Mouse (Mus musculus): ENCODE data around the gene Hipk2. TPM values are rescaled to one million over a fixed set of nuclear protein-coding genes. Genes with fewer than 3 reads are reported as not detected.
A peak's percentile ranks its signal among the peaks of the same experiment; 100 is the strongest.

Hipk2 gene
- polyA plus RNA-seq, 1 experiment from 2014 or later, result 9.5 TPM

DNA sequence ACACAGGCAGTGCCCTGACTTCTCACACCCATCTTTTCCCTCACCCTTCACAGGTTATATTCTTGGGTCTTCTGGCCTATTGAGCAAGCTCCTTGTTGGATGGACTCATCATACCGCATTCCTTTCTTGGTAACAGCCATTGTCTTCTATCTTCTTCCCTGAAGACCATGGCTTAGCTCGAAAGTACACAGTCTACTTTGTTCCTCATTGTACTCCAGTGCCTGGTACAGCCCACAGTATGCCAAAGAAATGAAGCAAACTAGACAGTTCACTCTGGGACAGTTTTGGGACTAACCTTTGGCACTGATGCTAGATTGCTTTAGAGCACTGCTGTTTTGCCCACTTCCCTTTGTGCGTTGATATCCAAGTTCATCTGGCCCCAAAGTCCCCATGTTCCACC, 133.5 kb downstream of the Hipk2 start:
- Histone ChIP-seq H3K9me3 (no peaks in the 10 kb centered on the region), H3K4me3 (no peak overlapping the region), H3K27ac (replicated peaks) (no peak overlapping the region), H3K4me2 (no peak overlapping the region), H3K9ac (no peak overlapping the region), H3K36me3 (peaks cover 72% of the 10 kb centered on the region), H3K27me3 (replicated peaks) (no peaks in the 10 kb centered on the region), H3K4me1 (peaks cover 22% of the 10 kb centered on the region)
- no peak for ATAC-seq (ENCODE audit: extremely low read depth, insufficient number of reproducible peaks, low FRiP score, low TSS enrichment)
- WGBS, result 92% methylated on average over 3 of the region's 3 CpGs

DNA sequence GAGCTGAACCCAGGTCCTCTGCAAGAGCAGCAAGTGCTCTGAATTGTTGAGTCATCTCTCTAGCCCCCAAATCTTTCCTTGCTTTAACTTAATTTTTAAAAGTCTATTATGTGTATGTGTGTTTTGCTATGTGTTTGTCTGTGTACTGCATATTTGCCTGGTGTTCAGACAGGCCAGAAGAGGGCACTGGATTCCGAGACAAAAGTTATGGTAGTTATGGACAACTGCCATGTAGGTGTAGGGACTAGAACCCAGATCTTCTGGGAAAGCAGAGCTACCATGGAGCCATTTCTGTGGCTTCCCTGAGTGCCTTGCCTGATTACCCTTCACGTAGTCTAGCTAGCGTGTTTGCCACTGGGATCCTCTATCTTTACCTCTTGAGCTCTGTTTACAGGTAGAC, 134.9 kb downstream of the Hipk2 start:
- H3K4me1 ChIP-seq, result peaks cover 26% of the 10 kb centered on the region
- H3K36me3 ChIP-seq, result peaks cover 75% of the 10 kb centered on the region
- H3K27ac ChIP-seq (replicated peaks), result no peak overlapping the region
- no peaks in the 10 kb centered on the region for H3K27me3 ChIP-seq (replicated peaks)
- 85% methylated on average over 3 of the region's 3 CpGs for WGBS
- no peaks in the 10 kb centered on the region for H3K9me3 ChIP-seq
- no peak overlapping the region for H3K4me3 ChIP-seq
- H3K9ac ChIP-seq, result no peak overlapping the region
- no peak overlapping the region for H3K4me2 ChIP-seq
- no peak for ATAC-seq (ENCODE audit: extremely low read depth, insufficient number of reproducible peaks, low FRiP score, low TSS enrichment)

DNA sequence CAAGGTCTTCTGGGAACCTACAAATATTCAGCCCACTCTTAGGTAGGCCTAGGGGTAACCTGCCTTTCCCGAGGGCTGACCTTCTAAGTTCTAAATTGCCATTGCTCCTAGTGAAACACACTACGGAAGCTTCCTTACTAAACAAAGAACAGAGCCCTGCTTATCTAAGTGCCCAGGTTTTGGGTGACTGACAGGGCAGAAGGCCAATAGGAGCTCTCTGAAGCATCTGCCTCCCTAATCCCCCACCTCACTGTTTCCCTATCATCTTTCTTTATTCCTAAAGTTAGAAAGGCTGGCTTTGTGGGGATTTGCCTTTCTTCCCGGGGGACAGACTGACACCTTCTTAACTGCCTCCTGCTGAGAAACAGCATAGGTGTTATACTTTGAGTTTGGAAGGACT, 136.7 kb downstream of the Hipk2 start:
- no peaks in the 10 kb centered on the region for H3K27me3 ChIP-seq (replicated peaks)
- no peak overlapping the region for H3K4me2 ChIP-seq
- H3K4me3 ChIP-seq, result no peak overlapping the region
- H3K4me1 ChIP-seq, result peaks cover 26% of the 10 kb centered on the region
- H3K27ac ChIP-seq (replicated peaks), result no peak overlapping the region
- peaks cover 75% of the 10 kb centered on the region for H3K36me3 ChIP-seq
- WGBS, result 38% methylated on average over 3 of the region's 3 CpGs
- H3K9me3 ChIP-seq, result no peaks in the 10 kb centered on the region
- no peak for ATAC-seq (ENCODE audit: extremely low read depth, insufficient number of reproducible peaks, low FRiP score, low TSS enrichment)
- 0 out of 2 replicates have a peak overlapping the region, but pooled peaks have one; percentile 33 for H3K9ac ChIP-seq

DNA sequence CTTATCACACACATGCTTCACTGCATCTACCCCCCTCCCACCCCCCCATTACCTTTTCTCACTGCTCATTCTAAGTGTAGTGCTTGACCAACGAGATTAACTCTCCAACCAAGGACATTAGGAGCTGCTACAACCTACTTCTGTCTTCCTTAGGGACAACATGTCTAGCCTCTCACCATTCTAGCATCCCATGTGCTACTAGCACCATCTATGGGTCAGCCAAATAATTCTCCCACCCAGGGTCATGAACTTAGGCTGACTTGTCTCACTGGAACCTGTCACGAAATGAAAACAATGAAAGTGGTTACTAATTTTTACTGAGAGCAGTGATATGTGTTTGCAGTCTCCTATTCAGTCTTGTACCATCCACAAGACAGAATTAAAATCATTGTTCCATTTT, 138.2 kb downstream of the Hipk2 start:
- 38% methylated on average over 2 of the region's 2 CpGs for WGBS
- no peaks in the 10 kb centered on the region for H3K9me3 ChIP-seq
- no peak overlapping the region for H3K4me2 ChIP-seq
- H3K27me3 ChIP-seq (replicated peaks), result no peaks in the 10 kb centered on the region
- H3K27ac ChIP-seq (replicated peaks), result no peak overlapping the region
- peaks cover 74% of the 10 kb centered on the region for H3K36me3 ChIP-seq
- H3K4me3 ChIP-seq, result no peak overlapping the region
- peaks cover 26% of the 10 kb centered on the region for H3K4me1 ChIP-seq
- H3K9ac ChIP-seq, result no peak overlapping the region
- no peak for ATAC-seq (ENCODE audit: extremely low read depth, insufficient number of reproducible peaks, low FRiP score, low TSS enrichment)

DNA sequence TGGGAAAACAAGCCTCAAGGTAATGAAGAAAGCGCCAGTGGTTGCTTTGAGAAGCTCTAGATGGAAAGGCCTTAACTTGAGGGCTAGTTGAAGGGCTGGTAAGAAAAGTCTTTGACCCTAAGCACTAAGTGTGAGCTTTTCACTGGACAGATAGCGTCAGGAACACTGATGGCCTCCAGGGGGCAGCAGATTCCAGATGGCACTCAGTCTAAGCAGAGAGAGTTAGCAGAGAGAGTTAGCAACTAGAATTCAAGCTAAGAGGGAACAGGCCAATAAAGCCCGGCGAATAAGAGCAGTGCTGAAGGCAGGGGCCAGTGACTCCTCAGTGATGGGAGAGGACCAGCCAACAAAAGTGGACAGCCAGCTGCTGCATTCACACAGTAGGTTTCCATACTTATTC, 139.7 kb downstream of the Hipk2 start:
- Histone ChIP-seq H3K9me3 (no peaks in the 10 kb centered on the region), H3K4me1 (peaks cover 26% of the 10 kb centered on the region), H3K27ac (replicated peaks) (no peak overlapping the region), H3K9ac (no peak overlapping the region), H3K36me3 (peaks cover 73% of the 10 kb centered on the region), H3K4me2 (no peak overlapping the region), H3K4me3 (no peak overlapping the region), H3K27me3 (replicated peaks) (no peaks in the 10 kb centered on the region)
- 20% methylated on average over 4 of the region's 4 CpGs for WGBS
- no peak for ATAC-seq (ENCODE audit: extremely low read depth, insufficient number of reproducible peaks, low FRiP score, low TSS enrichment)

DNA sequence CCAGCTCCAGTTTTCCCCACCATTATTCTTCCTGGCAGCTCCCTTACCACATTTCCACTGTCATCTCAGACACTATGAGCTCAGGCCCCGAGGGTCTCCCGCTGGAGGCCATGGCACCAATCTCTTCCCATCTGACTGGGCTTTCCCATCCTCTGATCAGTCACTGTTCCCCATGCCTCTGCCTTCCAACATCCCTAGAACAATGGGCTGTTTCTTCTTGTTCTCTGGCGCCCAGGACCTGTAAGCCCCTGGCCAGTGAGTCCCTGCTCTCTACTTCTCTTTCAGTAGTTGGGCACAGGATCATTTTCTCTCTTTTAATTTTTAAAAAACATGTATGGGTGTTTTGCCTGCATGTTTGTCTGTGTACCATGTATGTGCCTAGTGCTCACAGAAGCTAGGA, 143.3 kb downstream of the Hipk2 start:
- Histone ChIP-seq H3K4me3 (no peak overlapping the region), H3K9me3 (no peaks in the 10 kb centered on the region), H3K9ac (no peak overlapping the region), H3K36me3 (peaks cover 85% of the 10 kb centered on the region), H3K4me1 (peaks cover 13% of the 10 kb centered on the region), H3K4me2 (no peak overlapping the region), H3K27ac (replicated peaks) (no peak overlapping the region), H3K27me3 (replicated peaks) (no peaks in the 10 kb centered on the region)
- WGBS, result 88% methylated on average over 3 of the region's 3 CpGs
- no peak for ATAC-seq (ENCODE audit: extremely low read depth, insufficient number of reproducible peaks, low FRiP score, low TSS enrichment)

DNA sequence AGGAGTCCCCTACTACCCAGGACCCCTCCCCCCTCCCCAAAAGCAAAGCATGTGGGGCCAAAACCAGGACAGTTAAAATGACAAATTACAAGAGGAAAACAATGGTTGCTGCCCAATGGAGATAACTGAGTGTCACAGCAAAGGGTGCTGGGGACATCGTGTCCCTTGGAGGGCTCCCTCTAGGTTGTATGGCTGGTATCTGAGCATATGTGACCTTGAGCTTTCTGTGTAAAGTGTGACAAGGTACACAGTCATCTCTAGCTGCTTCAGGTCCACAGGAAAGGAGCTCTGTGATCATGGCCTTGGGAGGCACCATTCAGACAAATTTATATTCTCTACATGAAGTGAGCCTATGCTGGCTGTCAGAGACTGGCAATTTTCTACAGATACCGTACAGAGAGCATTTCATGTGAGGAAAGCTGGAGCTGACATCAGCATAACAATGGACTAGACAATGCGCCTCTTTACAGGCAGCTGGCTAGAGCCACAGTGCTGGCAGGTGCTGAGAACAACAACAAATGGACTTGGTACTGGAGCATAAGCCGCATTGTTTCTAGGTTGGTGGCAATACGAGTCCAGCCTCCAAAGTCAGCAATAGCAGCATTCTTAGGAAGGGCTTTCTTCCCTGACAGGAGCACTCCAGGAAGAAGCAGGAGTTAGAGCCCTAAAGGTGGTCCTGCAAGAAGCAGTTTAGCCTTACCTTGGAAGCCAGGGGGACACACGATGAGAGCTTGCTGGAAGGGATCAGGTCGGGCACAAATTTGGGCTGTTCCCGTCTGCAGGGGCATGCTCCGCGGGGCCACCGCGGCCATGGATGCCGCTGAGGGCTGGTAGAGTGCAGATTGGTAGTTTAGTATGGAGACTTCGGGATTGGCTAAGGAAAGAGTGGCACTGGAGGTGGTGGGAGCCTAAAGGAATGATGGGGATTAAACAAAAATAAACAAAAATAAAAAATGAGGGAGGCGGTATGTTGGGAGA, 145.5 kb downstream of the Hipk2 start:
- Histone ChIP-seq H3K36me3 (peaks cover 71% of the 10 kb centered on the region), H3K4me3 (no peak overlapping the region), H3K27ac (replicated peaks) (no peak overlapping the region), H3K4me1 (peaks cover 8% of the 10 kb centered on the region), H3K9ac (no peak overlapping the region), H3K4me2 (no peak overlapping the region), H3K27me3 (replicated peaks) (no peaks in the 10 kb centered on the region), H3K9me3 (no peaks in the 10 kb centered on the region)
- no peak for ATAC-seq (ENCODE audit: extremely low read depth, insufficient number of reproducible peaks, low FRiP score, low TSS enrichment)
- 80% methylated on average over 15 of the region's 15 CpGs for WGBS

DNA sequence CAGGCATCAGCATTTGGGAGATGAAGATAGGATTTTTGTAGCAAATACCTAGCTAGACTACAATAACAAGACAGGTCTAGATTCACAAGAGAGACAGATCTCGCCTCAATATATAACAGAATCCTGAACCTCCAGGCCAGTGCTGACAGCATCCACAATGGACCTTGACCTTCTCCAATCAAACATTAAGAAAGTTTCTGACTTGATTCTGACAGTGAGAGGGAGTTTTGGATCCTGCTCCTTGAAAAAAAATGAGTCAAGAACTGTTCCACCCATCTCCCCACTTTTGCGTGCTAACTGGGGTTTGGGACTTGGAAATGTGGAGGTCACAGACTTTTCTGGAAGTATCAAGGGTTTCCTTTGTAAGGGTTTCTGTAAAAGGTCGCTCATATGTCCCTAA, 150.4 kb downstream of the Hipk2 start:
- Histone ChIP-seq H3K4me1 (peaks cover 5% of the 10 kb centered on the region), H3K27me3 (replicated peaks) (no peaks in the 10 kb centered on the region), H3K9ac (no peak overlapping the region), H3K4me3 (no peak overlapping the region), H3K4me2 (no peak overlapping the region), H3K27ac (replicated peaks) (no peak overlapping the region), H3K9me3 (no peaks in the 10 kb centered on the region), H3K36me3 (peaks cover 46% of the 10 kb centered on the region)
- WGBS, result 88% methylated on average over 3 of the region's 3 CpGs
- no peak for ATAC-seq (ENCODE audit: extremely low read depth, insufficient number of reproducible peaks, low FRiP score, low TSS enrichment)

DNA sequence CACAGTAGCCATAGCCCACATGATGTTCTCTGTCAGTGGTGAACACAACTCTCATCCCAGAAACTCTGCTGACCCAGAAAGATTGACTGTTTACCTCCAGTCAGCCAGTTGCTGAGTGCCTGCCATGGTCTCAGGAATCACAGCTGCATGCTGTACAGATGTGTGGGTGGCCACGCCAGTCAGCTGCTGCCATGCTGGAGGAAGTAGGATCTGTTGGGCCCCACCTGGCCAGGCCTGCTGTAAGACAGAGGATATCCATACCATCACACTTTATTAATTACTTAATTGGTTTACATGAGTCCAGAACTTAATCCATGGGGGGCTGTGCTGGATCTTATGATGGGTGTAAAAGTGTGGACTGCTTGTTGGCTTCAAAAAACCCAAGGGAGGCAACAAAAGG, 154.6 kb downstream of the Hipk2 start:
- 83% methylated on average over 1 of the region's 1 CpGs for WGBS
- Histone ChIP-seq H3K9me3 (no peaks in the 10 kb centered on the region), H3K27me3 (replicated peaks) (no peaks in the 10 kb centered on the region), H3K4me1 (no peaks in the 10 kb centered on the region), H3K9ac (no peak overlapping the region), H3K4me2 (no peak overlapping the region), H3K36me3 (peaks cover 60% of the 10 kb centered on the region), H3K4me3 (no peak overlapping the region), H3K27ac (replicated peaks) (no peak overlapping the region)
- no peak for ATAC-seq (ENCODE audit: extremely low read depth, insufficient number of reproducible peaks, low FRiP score, low TSS enrichment)

DNA sequence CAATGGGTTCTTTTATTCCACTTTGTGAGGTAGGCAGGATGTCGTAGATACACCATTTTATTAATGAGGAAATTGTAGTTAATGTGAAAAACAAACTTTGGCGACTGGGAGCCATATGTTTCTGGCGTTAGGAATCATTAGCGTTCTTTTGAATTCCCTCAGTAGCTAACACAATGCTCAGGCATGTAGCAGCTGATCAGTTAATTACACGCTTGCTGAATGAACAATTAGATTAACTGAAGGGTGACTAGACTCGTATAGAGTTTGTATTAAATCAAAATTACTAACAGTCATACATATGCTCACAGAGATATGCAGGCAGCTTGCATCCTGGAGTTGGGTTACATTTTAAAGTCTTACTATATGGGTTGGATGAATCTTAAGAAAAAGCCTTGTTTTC, 156.7 kb downstream of the Hipk2 start:
- Histone ChIP-seq H3K27me3 (replicated peaks) (no peaks in the 10 kb centered on the region), H3K4me1 (peaks cover 13% of the 10 kb centered on the region), H3K36me3 (peaks cover 73% of the 10 kb centered on the region), H3K4me2 (no peak overlapping the region), H3K9ac (no peak overlapping the region), H3K4me3 (no peak overlapping the region), H3K9me3 (no peaks in the 10 kb centered on the region), H3K27ac (replicated peaks) (no peak overlapping the region)
- 90% methylated on average over 6 of the region's 6 CpGs for WGBS
- ATAC-seq (ENCODE audit: extremely low read depth, insufficient number of reproducible peaks, low FRiP score, low TSS enrichment), result no peak

DNA sequence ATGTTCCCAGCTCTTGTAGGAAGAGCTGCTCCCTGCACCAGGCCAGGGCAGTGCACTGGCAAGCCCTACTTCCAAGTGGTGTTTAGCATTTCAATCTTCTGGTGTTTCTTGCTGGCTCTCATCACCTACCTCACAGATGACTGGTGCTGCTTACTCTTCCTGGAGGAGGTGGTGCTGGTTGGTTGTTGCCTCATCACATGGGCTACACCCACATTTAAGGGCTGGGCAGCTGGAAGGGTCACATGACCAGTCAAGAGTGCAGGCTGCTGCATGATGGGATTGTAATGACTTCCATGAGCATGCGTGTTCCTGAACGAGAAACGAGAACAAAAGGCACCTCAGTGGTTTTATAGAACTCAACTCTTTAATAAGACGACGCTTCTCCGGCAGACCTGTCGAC, 157.3 kb downstream of the Hipk2 start:
- no peak overlapping the region for H3K4me2 ChIP-seq
- H3K36me3 ChIP-seq, result peaks cover 78% of the 10 kb centered on the region
- H3K9ac ChIP-seq, result no peak overlapping the region
- H3K4me1 ChIP-seq, result peaks cover 19% of the 10 kb centered on the region
- no peak for ATAC-seq (ENCODE audit: extremely low read depth, insufficient number of reproducible peaks, low FRiP score, low TSS enrichment)
- no peak overlapping the region for H3K27ac ChIP-seq (replicated peaks)
- 95% methylated on average over 7 of the region's 7 CpGs for WGBS
- no peaks in the 10 kb centered on the region for H3K27me3 ChIP-seq (replicated peaks)
- H3K4me3 ChIP-seq, result no peak overlapping the region
- no peaks in the 10 kb centered on the region for H3K9me3 ChIP-seq

DNA sequence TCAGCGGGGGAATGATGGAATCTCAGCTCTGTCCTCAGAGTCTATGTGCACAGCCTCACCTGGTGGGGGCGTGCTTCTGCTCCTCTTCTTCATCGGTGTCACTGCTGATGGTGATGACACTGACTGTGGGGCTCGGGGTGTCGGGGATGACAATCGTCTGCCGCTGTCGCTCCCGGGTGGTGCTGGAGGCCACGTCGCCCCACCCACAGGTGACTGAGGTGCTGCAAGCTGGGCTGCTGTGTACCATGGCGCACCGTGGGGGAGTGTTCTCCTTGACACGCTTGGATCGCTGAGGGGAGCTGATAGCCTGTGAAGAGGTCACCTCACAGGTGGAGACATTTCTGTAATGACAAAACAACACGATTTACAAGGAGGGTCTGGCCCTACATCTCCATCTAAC, 160.1 kb downstream of the Hipk2 start:
- Histone ChIP-seq H3K4me1 (peaks cover 19% of the 10 kb centered on the region), H3K36me3 (peaks cover 91% of the 10 kb centered on the region), H3K4me3 (no peak overlapping the region), H3K9me3 (no peaks in the 10 kb centered on the region), H3K27me3 (replicated peaks) (no peaks in the 10 kb centered on the region), H3K9ac (no peak overlapping the region), H3K27ac (replicated peaks) (no peak overlapping the region), H3K4me2 (no peak overlapping the region)
- WGBS, result 79% methylated on average over 16 of the region's 16 CpGs
- no peak for ATAC-seq (ENCODE audit: extremely low read depth, insufficient number of reproducible peaks, low FRiP score, low TSS enrichment)

All from heart, embryonic 13.5 days (tissue).